Mouse (Mus musculus) embryonic facial prominence, embryonic 10.5 days (tissue): ENCODE results near the gene Gm281. TPM values are rescaled to one million over a fixed set of nuclear protein-coding genes. Genes with fewer than 3 reads are reported as not detected.
A peak's percentile ranks its signal among the peaks of the same experiment; 100 is the strongest.
"Not testable (repeated sequence)": the region's sequence is repeated elsewhere in the genome, so short reads cannot be mapped to it uniquely, and the experiment has no call there.

ENCODE experiments used
- DNase-seq: peaks from one replicate; pipeline ENCODE4 v3.0.0-alpha.2; 2017; ENCODE audit warnings: low spot score
- H3K27ac ChIP-seq: fragments of 300-500 bp; sonication (generic); replicated peaks from 2 replicates; pipeline ENCODE4 v1.5.1; 2016; ENCODE audit warnings: mild to moderate bottlenecking
- H3K27me3 ChIP-seq: fragments of 300-500 bp; sonication (generic); replicated peaks from 2 replicates; pipeline ENCODE4 v1.6.1; 2016; ENCODE audit warnings: low read depth, mild to moderate bottlenecking; ENCODE audit not compliant: poor library complexity, severe bottlenecking
- H3K36me3 ChIP-seq: fragments of 300-500 bp; sonication (generic); replicated peaks from 2 replicates; pipeline ENCODE4 v1.6.1; 2016; ENCODE audit warnings: mild to moderate bottlenecking, moderate library complexity
- H3K4me1 ChIP-seq: fragments of 300-500 bp; sonication (generic); 2 replicates; pipeline ENCODE4 v1.6.1; 2016
- H3K4me3 ChIP-seq: fragments of 300-500 bp; sonication (generic); 2 replicates; pipeline ENCODE4 v1.5.1; 2016; ENCODE audit warnings: mild to moderate bottlenecking, moderate library complexity
- H3K9me3 ChIP-seq: fragments of 300-500 bp; sonication (generic); 2 replicates; pipeline ENCODE4 v1.6.1; 2016; ENCODE audit warnings: mild to moderate bottlenecking
- WGBS: fragments of 180-500 bp; shearing (Covaris S2); methylation state at CpG from one replicate; pipeline ENCODE4 v1.1.7; 2016; 5-methylcytosine and 5-hydroxymethylcytosine counted together
- polyA plus RNA-seq: library from polyadenylated mRNA; unstranded; fragments of >200 nt; fragmentation: Nextera tagmentation; extraction: Ambion mirVana; gene quantifications from 2 replicates; pipeline ENCODE4 v1.2.1, GENCODE M21; 2016

Gene Gm281
- not detected in 2 replicates for polyA plus RNA-seq

DNA sequence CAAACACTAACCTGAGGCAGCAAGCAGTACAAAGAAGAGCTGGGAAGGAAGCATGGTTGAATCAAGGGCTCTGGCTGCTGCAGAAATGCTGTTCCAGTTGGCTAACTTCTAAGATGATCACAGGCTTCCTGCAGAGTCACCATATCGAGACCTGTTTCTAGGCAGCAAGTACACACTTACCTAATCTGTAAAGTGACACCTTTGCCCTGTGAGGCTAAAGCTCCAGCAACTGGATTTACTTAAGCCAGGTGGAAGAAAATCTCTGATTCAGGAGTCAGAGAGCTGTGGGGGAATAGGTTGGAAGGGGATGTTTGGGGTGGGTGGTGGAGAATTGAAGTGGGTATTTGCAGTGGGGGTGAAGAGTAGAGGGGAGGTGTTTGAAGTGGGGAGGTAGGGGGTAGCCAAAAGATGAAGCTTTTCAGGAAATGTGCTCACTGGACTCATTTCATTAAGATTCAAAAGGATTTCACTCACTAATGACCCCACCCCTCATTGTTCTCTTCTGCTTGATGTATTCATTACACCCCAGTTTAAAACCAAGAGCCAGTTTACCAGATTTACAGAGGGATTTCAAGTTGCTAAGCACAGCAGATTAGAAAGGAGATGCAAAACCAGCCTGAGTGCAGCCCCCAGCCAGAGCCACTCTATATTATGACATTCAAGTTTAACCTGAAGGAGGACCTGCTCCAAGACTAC, at the start of gene Gm281:
TSS of gene Gm281 (minus strand) at position 92 of the 696 bp plus-strand sequence.
- no peaks in the 10 kb centered on the region for H3K36me3 ChIP-seq
- DNase-seq, result no peak
- H3K27me3 ChIP-seq, result no peaks in the 10 kb centered on the region
- H3K9me3 ChIP-seq, result no peaks in the 10 kb centered on the region
- WGBS, result 37% methylated on average over 1 of the region's 1 CpGs
- H3K4me1 ChIP-seq, result no peaks in the 10 kb centered on the region; the same call in 1 of the 2 replicates
- no peak within 1 kb of the TSS for H3K27ac ChIP-seq
- no peak within 1 kb of the TSS for H3K4me3 ChIP-seq

GRCm38 (mm10) chr14:13963527-13963926, 49.2 kb upstream of the Gm281 start:
- no peaks in the 10 kb centered on the region for H3K36me3 ChIP-seq
- DNase-seq, result no peak
- 75% methylated on average over 1 of the region's 1 CpGs for WGBS
- peaks cover 20% of the 10 kb centered on the region for H3K4me1 ChIP-seq
- H3K27me3 ChIP-seq, result no peaks in the 10 kb centered on the region
- H3K4me3 ChIP-seq, result no peak overlapping the region
- H3K9me3 ChIP-seq, result no peaks in the 10 kb centered on the region
- H3K27ac ChIP-seq, result no peak overlapping the region

DNA sequence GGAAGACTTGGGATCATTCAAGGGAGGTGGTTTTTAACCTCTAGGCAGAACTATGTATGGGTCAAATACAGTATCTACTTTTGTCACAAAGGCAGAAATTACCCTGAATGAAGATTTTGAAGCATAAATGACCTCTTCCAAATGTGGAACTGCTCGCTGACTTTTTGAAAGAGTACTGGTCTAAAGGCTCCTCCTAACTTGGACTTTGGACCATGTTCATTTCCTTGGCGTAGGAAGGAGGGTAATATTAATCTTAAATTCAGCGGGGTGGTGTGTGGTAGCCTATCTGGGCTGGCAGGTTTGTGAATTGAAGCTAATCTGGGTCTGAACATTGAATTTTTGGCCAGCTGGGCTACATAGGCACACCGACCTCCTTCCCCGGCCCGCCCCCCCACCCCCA, 48.2 kb upstream of the Gm281 start:
- peaks cover 4% of the 10 kb centered on the region for H3K36me3 ChIP-seq
- no peaks in the 10 kb centered on the region for H3K27me3 ChIP-seq
- no peak overlapping the region for H3K27ac ChIP-seq
- 92% methylated on average over 6 of the region's 6 CpGs for WGBS
- H3K4me1 ChIP-seq, result peaks cover 25% of the 10 kb centered on the region
- DNase-seq, result no peak
- H3K9me3 ChIP-seq, result no peaks in the 10 kb centered on the region
- no peak overlapping the region for H3K4me3 ChIP-seq

DNA sequence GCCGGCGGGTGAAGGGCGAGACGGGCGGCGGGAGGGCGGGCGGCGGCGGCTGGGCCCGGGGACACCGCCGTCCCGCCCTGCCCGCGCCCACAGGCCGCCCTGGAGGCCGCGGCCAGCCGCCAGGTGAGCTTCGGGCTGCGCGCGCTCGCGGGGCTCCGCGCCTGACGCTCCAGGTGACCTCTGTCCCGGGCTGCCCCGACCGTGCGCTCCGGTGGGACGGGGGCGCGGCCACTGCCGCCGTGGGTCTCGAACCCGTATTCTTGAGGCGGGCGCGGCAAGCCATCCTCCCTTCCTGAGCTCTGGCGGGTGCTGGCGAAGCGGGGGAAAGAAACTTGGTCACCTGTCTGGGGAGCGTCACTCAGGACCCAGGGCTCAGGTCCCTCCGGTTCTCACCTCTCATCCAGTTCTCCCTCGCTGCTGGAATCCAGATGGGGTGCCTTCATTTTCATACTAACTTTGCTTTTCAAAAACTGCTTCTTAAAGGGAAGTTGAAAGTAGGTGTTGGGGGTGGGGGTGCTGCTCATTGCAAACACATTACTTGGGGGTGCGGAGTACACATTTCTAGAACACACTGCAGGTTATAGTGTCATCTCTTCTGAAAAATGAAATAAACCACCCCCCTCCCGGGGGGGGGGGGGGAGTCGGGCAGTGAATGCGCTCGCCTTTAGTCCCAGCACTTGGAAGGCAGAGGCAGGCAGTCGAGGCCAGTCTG, 47.3 kb upstream of the Gm281 start, which contains the start of the genes Atxn7 and Thoc7:
TSS of gene Atxn7 (plus strand) at position 40 of the 712 bp plus-strand sequence.
TSS of gene Thoc7 (minus strand) at position 452 of the 712 bp plus-strand sequence.
- H3K9me3 ChIP-seq, result no peaks in the 10 kb centered on the region
- peak; percentile 74 for DNase-seq
- no peaks in the 10 kb centered on the region for H3K27me3 ChIP-seq
- WGBS, result 6% methylated on average over 53 of the region's 56 CpGs
- H3K36me3 ChIP-seq, result peaks cover 11% of the 10 kb centered on the region
- peaks cover 25% of the 10 kb centered on the region for H3K4me1 ChIP-seq
- H3K27ac ChIP-seq, result peak within 1 kb of the TSS; percentile 100
- peak within 1 kb of the TSS; percentile 94 for H3K4me3 ChIP-seq

- H3K9me3 ChIP-seq, result no peaks in the 10 kb centered on the region
- H3K4me1 ChIP-seq, result peaks cover 25% of the 10 kb centered on the region
- peaks cover 16% of the 10 kb centered on the region for H3K36me3 ChIP-seq
- peak overlapping the region; percentile 100 for H3K27ac ChIP-seq
- under 1% methylated on average over 75 of the region's 75 CpGs for WGBS
- no peaks in the 10 kb centered on the region for H3K27me3 ChIP-seq
- peak; percentile 82 for DNase-seq
- peak overlapping the region; percentile 94 for H3K4me3 ChIP-seq
These were observed 46.4 kb upstream of the Gm281 start for GRCm38 (mm10) chr14:13960482-13961325.

GRCm38 (mm10) chr14:13960079-13960478, 45.8 kb upstream of the Gm281 start:
- no peaks in the 10 kb centered on the region for H3K9me3 ChIP-seq
- peak overlapping the region; percentile 100 for H3K27ac ChIP-seq
- DNase-seq, result peak; percentile 72
- WGBS, result 0% methylated on average over 9 of the region's 9 CpGs
- H3K36me3 ChIP-seq, result peaks cover 23% of the 10 kb centered on the region
- H3K27me3 ChIP-seq, result no peaks in the 10 kb centered on the region
- peaks cover 25% of the 10 kb centered on the region for H3K4me1 ChIP-seq
- H3K4me3 ChIP-seq, result peak overlapping the region; percentile 94

GRCm38 (mm10) chr14:13952151-13952550, 37.9 kb upstream of the Gm281 start:
- not testable (repeated sequence) for H3K4me3 ChIP-seq, H3K4me1 ChIP-seq, DNase-seq, H3K27ac ChIP-seq, H3K9me3 ChIP-seq, H3K27me3 ChIP-seq
- 97% methylated on average over 3 of the region's 3 CpGs for WGBS
- peaks cover 89% of the 10 kb centered on the region for H3K36me3 ChIP-seq

DNA sequence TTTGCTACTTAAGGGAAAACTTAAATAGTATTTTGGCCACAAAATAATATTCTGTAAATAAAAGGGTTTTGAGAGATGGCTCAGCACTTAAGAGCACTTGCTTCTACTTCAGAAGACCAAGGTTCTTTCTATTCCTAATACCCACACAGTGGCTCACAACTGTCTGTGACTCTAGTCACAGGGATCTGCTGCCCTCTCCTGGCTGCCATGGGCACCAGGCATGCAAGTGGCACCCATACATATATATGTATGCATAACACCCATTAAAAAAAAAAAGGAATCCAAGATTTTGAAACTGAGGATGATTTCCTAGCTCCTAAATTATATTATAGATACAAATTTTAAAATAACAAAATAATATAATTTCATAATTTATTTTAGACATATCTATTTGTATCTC, 36.1 kb upstream of the Gm281 start:
- peak; percentile 33 for DNase-seq
- no peaks in the 10 kb centered on the region for H3K27me3 ChIP-seq
- no peaks in the 10 kb centered on the region for H3K4me1 ChIP-seq
- no peak overlapping the region for H3K27ac ChIP-seq
- no peaks in the 10 kb centered on the region for H3K9me3 ChIP-seq
- no peak overlapping the region for H3K4me3 ChIP-seq
- peaks cover 82% of the 10 kb centered on the region for H3K36me3 ChIP-seq

DNA sequence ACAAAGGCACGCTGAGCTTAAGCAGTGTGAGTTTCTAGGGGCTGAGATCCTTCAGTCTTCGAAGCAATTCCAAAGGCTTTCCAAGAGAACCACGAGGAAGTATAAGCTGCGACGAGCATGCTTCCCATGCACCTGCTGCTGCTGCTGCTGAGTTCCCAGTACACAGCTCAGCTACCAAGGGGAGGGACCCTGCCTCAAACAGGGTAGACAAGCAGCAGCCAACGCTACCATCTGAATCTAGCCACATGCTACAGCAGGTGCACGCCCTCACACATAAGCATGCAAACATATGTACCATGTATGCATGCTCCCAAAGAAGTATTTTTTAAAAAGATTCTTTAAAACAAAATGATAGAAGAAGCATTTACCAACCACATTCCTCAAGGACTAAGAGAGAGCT, 34.1 kb upstream of the Gm281 start:
- WGBS, result 92% methylated on average over 7 of the region's 7 CpGs
- no peak for DNase-seq
- Histone ChIP-seq H3K9me3 (no peaks in the 10 kb centered on the region), H3K36me3 (peaks cover 67% of the 10 kb centered on the region), H3K27ac (no peak overlapping the region), H3K4me1 (no peaks in the 10 kb centered on the region), H3K4me3 (no peak overlapping the region), H3K27me3 (no peaks in the 10 kb centered on the region)

GRCm38 (mm10) chr14:13944686-13945085, 30.4 kb upstream of the Gm281 start:
- no peak overlapping the region for H3K4me3 ChIP-seq

DNA sequence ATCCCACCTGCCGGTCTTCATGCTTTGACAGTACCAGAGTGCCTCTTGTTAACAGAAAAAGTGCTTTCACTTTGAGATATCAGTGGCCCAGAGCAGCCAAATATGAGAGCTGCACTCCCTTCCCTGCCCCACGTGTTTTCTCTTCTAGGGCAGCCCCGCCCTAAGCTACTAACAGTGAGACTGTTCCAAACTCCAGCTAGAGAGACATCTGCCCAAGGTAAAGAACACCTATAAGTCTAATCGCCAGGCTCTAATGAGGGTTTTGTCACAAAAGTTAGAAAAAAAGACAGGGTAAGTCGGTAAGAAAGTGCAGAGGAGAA, 19.7 kb upstream of the Gm281 start:
- Histone ChIP-seq H3K27me3 (no peaks in the 10 kb centered on the region), H3K9me3 (peaks cover 18% of the 10 kb centered on the region), H3K27ac (no peak overlapping the region), H3K4me1 (peaks cover 8% of the 10 kb centered on the region), H3K36me3 (no peaks in the 10 kb centered on the region), H3K4me3 (peak overlapping the region; percentile 49)
- WGBS, result 47% methylated on average over 5 of the region's 5 CpGs
- DNase-seq, result no peak

More at GRCm38 (mm10) chr14:13944686-13945085, 30.4 kb upstream of the Gm281 start:
- no peaks in the 10 kb centered on the region for H3K9me3 ChIP-seq
- no peaks in the 10 kb centered on the region for H3K27me3 ChIP-seq
- no peaks in the 10 kb centered on the region for H3K4me1 ChIP-seq
- no peak for DNase-seq
- H3K27ac ChIP-seq, result no peak overlapping the region
- H3K36me3 ChIP-seq, result peaks cover 31% of the 10 kb centered on the region
- WGBS, result 86% methylated on average over 4 of the region's 4 CpGs

DNA sequence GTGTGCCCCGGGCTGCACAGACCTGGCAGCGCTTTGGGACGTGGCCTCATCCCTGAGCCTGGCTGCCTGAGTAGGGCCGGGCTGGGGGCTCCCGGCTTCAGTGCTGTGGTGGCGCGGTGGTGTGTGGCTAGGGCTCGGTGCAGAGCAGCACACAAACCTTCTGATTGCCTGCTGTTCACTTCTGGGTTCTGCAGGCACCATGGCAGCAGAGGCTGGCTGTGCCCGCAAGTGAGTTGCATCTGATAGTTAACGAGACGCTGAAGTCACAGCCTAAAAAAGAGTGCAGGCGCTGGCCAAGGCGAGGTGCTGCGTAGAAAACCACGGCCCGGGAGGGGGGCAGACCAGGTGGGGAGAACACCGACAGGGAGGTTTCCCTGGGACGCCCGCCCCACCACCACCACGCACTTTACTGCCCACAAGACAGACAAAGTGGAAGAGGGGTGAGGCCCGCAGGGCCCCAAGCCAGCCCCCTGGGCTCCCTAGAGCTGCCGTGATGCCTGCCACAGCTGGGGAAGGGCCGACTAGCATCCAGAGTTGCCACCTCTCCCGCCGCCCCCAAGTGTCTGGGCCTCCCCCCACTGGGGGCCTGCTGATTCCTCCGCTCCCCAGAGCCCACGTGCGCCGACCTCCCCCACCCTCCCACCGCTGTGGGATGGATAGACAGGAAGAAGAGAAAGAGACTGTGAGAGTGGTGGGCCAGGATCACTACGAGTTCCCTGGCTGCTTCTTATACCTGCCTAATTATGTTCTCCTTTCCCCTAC, 19.2 kb upstream of the Gm281 start:
- H3K27me3 ChIP-seq, result no peaks in the 10 kb centered on the region
- H3K4me1 ChIP-seq, result peaks cover 8% of the 10 kb centered on the region
- WGBS, result 34% methylated on average over 31 of the region's 31 CpGs
- no peaks in the 10 kb centered on the region for H3K36me3 ChIP-seq
- peaks cover 18% of the 10 kb centered on the region for H3K9me3 ChIP-seq
- peak; percentile 31 for DNase-seq
- H3K27ac ChIP-seq, result peak overlapping the region; percentile 72
- peak overlapping the region; percentile 49 for H3K4me3 ChIP-seq
